21 mouse cellular contexts compared by ENCODE assay signal in the genomic region with DNA sequence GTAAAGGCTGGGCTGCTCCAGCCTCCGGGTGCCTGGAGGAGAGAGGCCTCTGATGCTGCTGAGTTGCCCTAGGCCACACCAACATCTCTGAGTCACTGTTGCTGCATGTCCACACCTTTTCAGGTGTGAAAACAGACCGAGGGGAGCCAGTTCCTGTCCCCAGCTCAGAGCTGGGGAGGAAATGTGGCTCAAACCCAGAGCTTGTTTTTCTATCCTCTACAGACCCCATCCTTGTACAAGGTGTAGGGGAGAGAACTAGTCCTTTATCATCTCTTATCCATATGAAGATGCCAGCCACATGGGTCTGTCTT.
DNase-seq lines count a peak whose midpoint lies in the region; ATAC-seq and TF ChIP-seq lines count a peak whose summit lies in the region.
"Had no signal": no experiment of that assay in that cellular context is flagged by ENCODE, and none has a peak within 500 bp of the region (broad histone marks: within the 10 kb centered on the region; RNA-seq: fewer than 3 reads in every experiment).

No protein-coding gene starts in this region.

- H3K4me2 ChIP-seq in intestine, embryonic 15.5 days (replicated peaks), result no peak overlapping the region
- H3K4me2 ChIP-seq in intestine, postnatal 0 days (replicated peaks; ENCODE audit: low read depth), result no peak overlapping the region
- H3K4me2 ChIP-seq: forebrain, embryonic 13.5 days; kidney, embryonic 15.5 days; lung, embryonic 14.5 days; midbrain, embryonic 13.5 days; neural tube, embryonic 12.5 days had no signal

- no peak overlapping the region for H3K9ac ChIP-seq in intestine, embryonic 15.5 days
- H3K9ac ChIP-seq in intestine, postnatal 0 days (ENCODE audit: low read depth, low read length), result no peak overlapping the region
- H3K9ac ChIP-seq: forebrain, embryonic 13.5 days; kidney, embryonic 15.5 days; liver, embryonic 14.5 days; lung, embryonic 14.5 days; midbrain, embryonic 13.5 days; neural tube, embryonic 12.5 days had no signal

- 0 out of 2 replicates have a peak, but pooled peaks have one; percentile 15 for ATAC-seq in intestine, embryonic 15.5 days
- no peak; the same call in 1 of the 2 replicates for ATAC-seq in intestine, postnatal 0 days
- ATAC-seq: forebrain, embryonic 13.5 days; midbrain, embryonic 13.5 days had no signal

- DNase-seq in T-cell, adult 2 months (ENCODE audit: low spot score), result peak; percentile 10
- DNase-seq in embryonic facial prominence, embryonic 10.5 days (ENCODE audit: low spot score), result no peak
- DNase-seq in natural killer cell, adult 2 months (ENCODE audit: low spot score in 2 of 2), result peak; percentile 67 to 83
- DNase-seq in right cerebral cortex, postnatal 36 days (ENCODE audit: low spot score in 2 of 2), result no peak
- DNase-seq in layer of hippocampus, postnatal 10 days (ENCODE audit: low spot score in 2 of 2), result no peak
- DNase-seq: adrenal gland, postnatal 25 days; cerebellum, adult 9-10 months; gastrocnemius, adult 2 months; layer of hippocampus, adult 9-11 months; left cerebral cortex, postnatal 4 days; lung, embryonic 14.5 days; right cerebral cortex, postnatal 14 days; thymus, postnatal 25 days had no signal

- peaks cover 18% of the 10 kb centered on the region for H3K4me1 ChIP-seq in intestine, embryonic 15.5 days (replicated peaks)
- H3K4me1 ChIP-seq in intestine, postnatal 0 days (replicated peaks; ENCODE audit: control insufficient read depth, insufficient read depth, low read length), result no peaks in the 10 kb centered on the region; the same call in 1 of the 2 replicates
- peaks cover 44% of the 10 kb centered on the region for H3K4me1 ChIP-seq in embryonic facial prominence, embryonic 10.5 days

- no peaks in the 10 kb centered on the region for H3K9me3 ChIP-seq in intestine, embryonic 15.5 days
- no peaks in the 10 kb centered on the region for H3K9me3 ChIP-seq in intestine, postnatal 0 days (ENCODE audit: control insufficient read depth)
- H3K9me3 ChIP-seq in embryonic facial prominence, embryonic 10.5 days, result no peaks in the 10 kb centered on the region
- H3K9me3 ChIP-seq: forebrain, embryonic 13.5 days; kidney, embryonic 15.5 days; neural tube, embryonic 12.5 days had no signal

- H3K4me3 ChIP-seq in intestine, embryonic 15.5 days (replicated peaks), result no peak overlapping the region
- H3K4me3 ChIP-seq in intestine, postnatal 0 days (ENCODE audit: low read depth, low read length), result no peak overlapping the region
- no peak overlapping the region for H3K4me3 ChIP-seq in embryonic facial prominence, embryonic 10.5 days
- H3K4me3 ChIP-seq: forebrain, embryonic 13.5 days; gastrocnemius, adult 2 months; kidney, embryonic 15.5 days; left cerebral cortex, adult 2 months; midbrain, embryonic 13.5 days; neural tube, embryonic 12.5 days had no signal

- H3K27ac ChIP-seq in intestine, embryonic 15.5 days, result no peak overlapping the region
- H3K27ac ChIP-seq in intestine, postnatal 0 days (ENCODE audit: low read depth, low read length), result no peak overlapping the region
- peak overlapping the region; percentile 25; the same call in 1 of the 2 replicates for H3K27ac ChIP-seq in embryonic facial prominence, embryonic 10.5 days (replicated peaks)
- H3K27ac ChIP-seq: forebrain, embryonic 13.5 days; gastrocnemius, adult 2 months; kidney, embryonic 15.5 days; left cerebral cortex, adult 2 months; liver, embryonic 14.5 days; midbrain, embryonic 13.5 days had no signal

- no peaks in the 10 kb centered on the region for H3K27me3 ChIP-seq in intestine, embryonic 15.5 days (replicated peaks)
- H3K27me3 ChIP-seq in intestine, postnatal 0 days (replicated peaks; ENCODE audit: control insufficient read depth, insufficient read depth, low read length), result no peaks in the 10 kb centered on the region
- no peaks in the 10 kb centered on the region for H3K27me3 ChIP-seq in embryonic facial prominence, embryonic 10.5 days (replicated peaks; ENCODE audit: low read depth, poor library complexity, severe bottlenecking)
- H3K27me3 ChIP-seq: forebrain, embryonic 13.5 days; kidney, embryonic 15.5 days; midbrain, embryonic 13.5 days; neural tube, embryonic 12.5 days had no signal

- no peaks in the 10 kb centered on the region for H3K36me3 ChIP-seq in intestine, embryonic 15.5 days
- H3K36me3 ChIP-seq in intestine, postnatal 0 days (ENCODE audit: control insufficient read depth, insufficient read depth), result no peaks in the 10 kb centered on the region
- no peaks in the 10 kb centered on the region for H3K36me3 ChIP-seq in embryonic facial prominence, embryonic 10.5 days (replicated peaks)
- H3K36me3 ChIP-seq: kidney, embryonic 15.5 days; midbrain, embryonic 13.5 days; neural tube, embryonic 12.5 days had no signal

- no peak for TF ChIP-seq CTCF in intestine, postnatal 0 days (IDR thresholded peaks at IDR 0.05; ENCODE audit: low read depth)

- 63% methylated on average over 2 of the region's 2 CpGs for WGBS in intestine, embryonic 15.5 days
- 57% methylated on average over 2 of the region's 2 CpGs for WGBS in intestine, postnatal 0 days
- WGBS in embryonic facial prominence, embryonic 10.5 days, result 57% methylated on average over 2 of the region's 2 CpGs

Comparison
In these comparisons a context has a peak if more than half of its experiments do, and no peak if none do; other contexts are left out.
1. DNase-seq: peak in T-cell, adult 2 months (single experiment) and natural killer cell, adult 2 months (2 of 2); none in embryonic facial prominence, embryonic 10.5 days (single experiment), right cerebral cortex, postnatal 36 days (0 of 2) and layer of hippocampus, postnatal 10 days (0 of 2).